Mouse (Mus musculus) naive thymus-derived CD4-positive, alpha-beta T cell, adult 2 months (primary cell): ENCODE results near the gene Dnah17.
A peak's percentile ranks its signal among the peaks of the same experiment; 100 is the strongest.

ENCODE experiments used
- DNase-seq: peaks from one replicate; pipeline ENCODE4 v3.0.0-alpha.2; 2011; ENCODE audit warnings: low read depth

The Dnah17 gene

DNA sequence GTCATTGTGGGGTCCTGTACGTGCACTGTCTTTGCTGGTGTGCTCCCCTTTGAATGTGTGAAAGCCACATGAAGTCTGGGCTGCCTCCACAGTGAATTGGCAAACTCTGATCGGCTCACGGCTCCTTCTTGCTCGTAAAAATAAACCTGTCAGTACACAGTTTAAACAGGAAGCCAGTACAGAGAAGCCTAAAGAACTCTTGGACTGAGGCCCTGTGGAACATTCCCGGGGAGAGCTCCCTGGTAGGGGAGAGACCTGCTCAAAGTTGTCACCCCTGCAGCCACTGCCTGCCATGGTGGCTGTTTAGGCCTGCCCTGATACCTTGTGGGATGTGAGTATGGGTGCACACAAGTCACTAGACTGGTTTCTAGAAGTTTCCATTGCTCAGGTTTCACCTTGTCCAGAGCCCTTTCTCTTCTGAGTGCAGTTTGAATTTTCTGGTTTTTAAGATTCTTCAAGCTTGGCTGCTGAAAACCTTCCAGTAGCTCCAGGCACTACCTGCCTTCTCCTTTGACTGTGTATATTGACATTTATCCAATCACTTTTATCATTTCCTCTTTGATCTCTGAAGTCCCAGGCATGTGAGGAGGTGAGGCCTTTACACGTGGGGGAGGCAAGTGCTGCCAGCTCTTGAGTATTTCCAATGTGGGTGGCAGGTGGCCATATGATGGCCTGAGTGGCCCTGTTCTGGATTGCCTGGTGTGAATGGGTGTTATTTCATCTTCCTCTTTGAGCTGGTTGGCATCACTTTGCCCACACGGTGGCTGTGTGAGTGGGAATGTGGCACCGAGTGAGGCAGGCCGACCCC lies 136.0 kb downstream of the Dnah17 start:
- DNase-seq, result no peak

DNA sequence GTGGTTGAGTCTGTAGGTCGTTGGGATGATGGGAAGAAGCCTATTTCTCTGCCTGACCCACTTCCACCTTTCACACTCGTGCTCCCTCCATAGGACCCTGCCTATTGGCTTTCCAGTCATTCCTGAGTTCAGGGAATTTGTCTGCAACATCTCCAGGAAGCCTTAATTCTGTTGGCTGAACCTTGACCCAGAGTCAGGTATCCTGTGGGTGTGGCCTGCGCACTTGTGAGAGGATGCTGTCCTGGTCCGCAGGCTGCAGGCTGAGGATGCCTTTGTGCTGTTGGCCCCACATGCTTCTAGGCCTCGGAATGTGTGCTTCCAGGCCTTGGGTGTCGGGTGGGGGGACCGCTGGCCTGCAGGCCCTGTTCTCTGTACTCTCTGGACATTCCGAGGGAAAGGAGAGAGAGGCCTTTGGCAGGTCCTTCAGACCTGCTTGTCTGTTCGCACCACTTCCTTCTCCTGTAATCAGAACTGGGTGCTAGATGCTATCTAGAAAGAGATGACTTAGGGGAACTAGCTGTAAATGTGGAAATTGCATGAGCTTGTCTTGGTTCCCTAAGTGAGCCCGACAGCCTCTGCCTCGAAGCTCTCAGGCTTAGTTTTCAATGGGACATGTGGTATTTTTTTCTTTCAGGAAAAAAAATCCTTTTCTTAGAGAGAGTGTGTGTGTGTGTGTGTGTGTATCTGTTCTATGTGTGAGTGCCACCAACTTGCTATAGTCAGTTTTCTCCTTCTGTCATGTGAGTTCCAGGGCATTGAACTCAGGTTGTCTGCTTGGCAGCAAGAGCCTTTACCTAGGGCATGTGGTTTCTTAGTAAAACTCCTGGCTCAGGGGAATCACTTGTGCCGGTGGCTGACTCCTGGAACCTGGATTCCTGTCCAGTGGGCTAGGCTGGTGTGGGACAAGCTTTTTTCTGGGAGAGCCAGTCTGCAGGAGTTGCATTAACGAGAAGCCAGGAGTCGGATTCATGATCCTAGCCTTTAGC lies 137.0 kb downstream of the Dnah17 start:
- DNase-seq, result no peak

DNA sequence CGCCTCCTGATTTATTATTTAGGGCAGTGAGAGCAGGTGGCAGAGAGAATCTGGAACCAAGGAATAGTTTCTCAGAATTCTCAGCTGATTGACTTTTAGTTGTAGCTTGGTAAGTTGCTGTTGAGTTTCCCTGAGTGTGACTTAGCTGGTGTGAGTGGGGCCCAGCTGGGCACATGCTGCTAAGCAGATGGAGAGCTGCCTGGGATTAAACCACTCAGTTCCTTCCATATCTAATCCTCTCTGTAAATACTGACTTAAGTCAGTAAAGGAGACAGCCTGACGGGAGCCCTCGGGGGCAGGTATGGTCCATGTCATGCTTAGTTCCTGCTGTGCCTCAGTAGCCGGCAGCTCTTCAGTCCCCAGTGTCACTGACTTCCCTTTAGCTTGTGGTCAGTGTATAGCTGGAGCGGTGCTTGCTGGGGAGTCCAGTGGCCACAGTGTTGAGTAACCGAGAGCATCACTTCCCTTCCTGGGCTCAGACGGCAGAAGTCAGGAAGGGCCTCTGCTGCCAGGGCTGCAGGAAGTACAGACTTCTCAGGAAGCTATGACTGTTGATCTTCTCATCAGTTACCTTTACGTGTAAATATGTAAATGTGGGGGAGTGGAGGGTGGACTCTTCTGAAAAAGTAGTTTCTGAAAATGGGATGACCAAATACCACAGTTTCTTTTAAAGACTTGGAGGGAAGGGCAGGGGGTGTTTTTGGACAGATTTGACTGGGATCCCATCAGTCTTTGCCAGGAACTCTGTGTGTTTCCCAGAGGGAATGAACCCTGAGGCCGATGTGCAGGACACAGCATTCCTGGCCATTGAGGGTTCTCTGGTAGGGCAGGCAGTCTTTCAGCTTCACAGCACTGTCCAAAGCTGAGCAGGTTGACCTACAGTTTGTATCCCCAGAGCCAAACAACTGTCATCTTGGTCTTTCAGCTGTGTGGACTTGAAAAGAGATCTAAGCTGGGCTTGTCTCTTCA lies 138.6 kb downstream of the Dnah17 start:
- peak; percentile 48 for DNase-seq

DNA sequence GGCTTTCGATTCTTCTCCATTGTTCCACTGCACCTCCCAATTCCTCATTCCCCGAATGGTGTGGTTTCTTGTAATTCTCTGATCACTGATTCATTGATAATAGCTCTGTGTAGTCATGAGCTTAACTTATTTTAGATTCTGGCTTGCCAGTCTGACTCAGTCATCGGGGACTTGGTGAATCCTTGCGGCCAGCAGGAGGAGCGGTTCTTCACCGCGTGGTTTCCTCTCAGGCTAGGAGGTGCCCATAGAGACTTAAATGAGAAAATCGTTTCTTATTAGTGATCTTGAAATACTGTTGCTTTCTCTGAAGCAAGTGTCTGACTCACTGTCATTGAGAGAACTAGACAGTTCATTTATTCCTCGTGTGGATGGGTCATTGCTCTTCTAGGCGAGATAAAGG lies 140.5 kb downstream of the Dnah17 start:
- DNase-seq, result peak; percentile 65

DNA sequence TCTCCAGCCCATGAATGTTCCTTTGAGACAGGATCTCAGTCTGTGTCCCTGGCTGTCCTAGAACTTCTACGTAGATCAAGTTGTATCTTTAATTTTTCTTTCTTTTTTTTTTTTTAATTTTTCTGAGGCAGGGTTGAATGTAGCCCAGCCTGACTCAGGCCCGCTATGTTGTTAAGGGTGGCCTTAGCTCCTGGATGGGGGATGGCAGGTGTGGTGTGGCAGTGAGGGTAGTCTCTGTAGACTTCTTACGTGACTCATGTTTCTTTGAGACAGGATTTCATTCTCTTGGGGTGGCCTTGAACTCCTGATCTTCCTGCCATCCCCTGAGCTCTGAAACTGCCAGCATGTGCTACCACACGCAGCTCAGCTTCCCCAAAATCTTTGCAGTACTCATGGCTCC lies 141.2 kb downstream of the Dnah17 start:
- no peak for DNase-seq

DNA sequence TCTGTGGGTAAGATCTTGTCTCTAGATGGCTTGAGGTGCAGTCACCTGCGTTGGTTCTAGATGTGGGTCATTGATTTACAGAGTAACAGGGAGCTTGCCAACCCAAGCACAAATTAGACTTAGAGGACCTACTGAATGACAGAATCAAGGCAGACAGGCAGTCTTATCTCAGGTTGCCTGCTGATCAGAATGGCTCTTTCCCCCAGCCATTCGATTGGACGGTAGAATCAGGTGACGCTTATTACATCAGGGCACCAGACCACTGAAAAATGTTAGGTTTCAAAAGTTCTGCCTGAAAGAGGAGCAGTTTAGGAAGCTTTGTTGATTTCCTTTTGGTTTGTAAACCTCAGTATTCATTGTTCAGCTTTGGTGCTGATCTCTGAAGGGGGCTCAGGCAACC lies 142.5 kb downstream of the Dnah17 start:
- no peak for DNase-seq

DNA sequence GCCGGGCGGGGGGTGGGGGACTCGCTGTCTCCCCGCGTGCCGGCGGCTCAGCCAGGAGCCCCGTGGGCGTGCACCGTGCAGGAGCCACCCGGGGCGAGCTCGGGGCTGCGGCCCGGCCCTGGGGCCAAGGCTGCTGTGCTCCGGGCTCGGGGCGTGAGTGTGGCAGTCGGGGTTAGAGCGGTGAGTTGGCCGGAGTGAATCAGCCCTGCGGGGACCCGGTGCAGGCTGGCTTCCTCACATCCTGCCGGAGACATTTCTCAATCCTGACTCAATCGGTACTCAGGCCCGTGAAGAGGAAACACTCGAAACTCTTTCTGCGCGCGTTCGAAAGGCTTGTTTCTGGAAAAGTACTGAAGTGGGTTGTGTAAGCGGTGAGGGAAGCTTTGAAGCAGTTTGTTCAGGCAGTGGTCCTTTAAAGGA lies 143.4 kb downstream of the Dnah17 start:
- DNase-seq, result no peak

DNA sequence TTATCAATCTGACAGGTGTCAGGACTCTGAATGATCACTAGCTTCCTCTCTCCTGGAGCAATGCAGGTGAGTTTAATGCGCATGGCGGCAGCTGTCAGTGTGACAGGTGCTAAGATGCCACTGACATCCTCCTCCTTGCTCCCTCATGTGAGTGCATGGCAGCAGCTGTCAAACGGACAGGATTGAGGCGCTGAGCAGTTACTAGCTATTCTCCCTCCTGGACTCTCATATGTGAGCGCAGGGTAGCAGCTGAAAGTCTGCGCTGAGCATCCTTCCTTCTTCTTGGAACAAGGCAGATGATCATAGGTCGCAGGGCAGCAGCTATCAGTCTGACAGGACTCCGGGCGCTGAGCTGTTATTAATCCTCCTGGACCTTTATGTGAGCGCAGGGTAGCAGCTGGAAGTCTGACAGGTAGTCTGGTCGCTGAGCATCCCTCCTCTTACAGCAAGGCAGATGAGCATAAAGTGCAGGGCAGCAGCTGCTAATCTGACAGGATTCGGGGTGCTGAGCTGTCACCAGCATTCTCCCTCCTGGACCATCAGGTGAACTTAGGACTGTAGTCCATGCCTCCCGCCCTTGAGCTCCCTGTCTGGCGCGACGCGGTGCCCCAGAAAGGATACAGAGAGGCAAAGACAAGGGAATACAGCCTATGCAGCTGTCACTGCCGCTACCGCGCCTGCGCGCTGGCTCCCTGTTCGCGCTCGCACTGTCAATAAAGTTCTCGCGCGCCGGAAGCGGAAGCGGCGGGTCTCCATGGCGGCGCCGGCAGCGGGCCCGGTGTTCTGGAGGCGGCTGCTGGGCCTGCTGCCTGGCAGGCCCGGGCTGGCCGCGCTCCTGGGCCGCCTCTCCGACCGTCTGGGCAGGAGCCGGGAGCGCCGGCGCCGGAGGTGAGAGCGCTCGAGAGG lies 144.1 kb downstream of the Dnah17 start, which contains the start of gene Pgs1:
Pgs1 (plus strand) TSS at position 167 of the 906 bp plus-strand sequence.
- DNase-seq, result peak; percentile 94

DNA sequence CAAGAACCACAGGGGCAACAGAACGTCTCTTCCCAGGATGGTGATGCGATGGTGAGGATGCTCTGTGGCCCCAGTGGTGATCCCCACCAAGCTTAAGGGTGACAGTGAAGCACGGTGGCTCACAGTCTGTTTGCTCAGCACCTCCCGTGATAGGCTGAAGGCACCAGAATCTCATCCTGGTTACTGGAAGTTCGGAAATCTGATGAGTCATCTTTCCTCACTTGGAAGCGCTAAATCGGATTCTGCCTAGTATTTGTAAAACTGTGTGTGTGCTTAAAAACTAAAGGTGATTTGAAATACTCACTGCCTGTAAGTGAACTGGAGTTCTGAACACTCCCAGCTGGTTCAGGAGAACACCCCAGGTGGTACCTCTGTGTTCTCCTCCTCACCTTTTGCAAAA lies 146.7 kb downstream of the Dnah17 start:
- DNase-seq, result no peak

DNA sequence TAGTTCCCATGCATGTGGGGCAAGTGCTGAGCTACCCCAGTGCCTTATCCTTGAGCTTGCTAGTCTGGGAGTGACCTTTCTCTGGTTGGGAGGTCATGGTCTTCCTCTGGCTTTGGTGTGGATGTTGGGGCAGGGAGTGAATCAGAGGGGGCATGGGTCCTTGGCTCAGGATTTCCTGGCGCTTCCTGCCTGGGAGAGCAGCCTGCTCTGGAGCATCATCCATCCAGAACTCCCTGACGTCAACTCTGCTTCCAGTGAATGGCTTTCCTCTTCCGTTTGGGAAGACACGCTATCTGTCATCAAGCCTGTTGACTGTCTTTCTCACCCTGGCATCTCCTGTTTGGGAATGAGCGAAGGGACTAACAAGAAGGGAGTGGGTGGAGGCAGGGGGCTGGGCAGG lies 148.0 kb downstream of the Dnah17 start:
- DNase-seq, result no peak

DNA sequence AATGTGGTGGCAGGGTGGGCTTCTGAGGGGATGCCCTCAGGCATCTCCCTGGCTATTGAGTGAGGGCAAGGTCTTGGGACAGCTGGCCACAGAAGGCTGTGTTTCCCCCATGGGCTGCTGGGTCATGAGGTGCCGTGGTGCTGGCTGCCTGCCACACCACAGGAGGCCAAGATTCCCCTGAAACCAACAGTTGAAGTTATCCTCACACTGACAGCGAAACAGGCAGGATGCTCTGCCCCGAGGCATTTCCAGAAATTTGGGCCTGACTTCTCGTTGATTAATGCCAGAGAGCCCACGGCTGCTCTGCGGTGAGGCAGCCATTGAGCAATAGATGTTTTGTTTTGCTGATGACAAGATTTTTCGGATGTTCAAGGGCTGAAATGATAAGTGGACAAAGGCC lies 151.0 kb downstream of the Dnah17 start:
- DNase-seq, result no peak

DNA sequence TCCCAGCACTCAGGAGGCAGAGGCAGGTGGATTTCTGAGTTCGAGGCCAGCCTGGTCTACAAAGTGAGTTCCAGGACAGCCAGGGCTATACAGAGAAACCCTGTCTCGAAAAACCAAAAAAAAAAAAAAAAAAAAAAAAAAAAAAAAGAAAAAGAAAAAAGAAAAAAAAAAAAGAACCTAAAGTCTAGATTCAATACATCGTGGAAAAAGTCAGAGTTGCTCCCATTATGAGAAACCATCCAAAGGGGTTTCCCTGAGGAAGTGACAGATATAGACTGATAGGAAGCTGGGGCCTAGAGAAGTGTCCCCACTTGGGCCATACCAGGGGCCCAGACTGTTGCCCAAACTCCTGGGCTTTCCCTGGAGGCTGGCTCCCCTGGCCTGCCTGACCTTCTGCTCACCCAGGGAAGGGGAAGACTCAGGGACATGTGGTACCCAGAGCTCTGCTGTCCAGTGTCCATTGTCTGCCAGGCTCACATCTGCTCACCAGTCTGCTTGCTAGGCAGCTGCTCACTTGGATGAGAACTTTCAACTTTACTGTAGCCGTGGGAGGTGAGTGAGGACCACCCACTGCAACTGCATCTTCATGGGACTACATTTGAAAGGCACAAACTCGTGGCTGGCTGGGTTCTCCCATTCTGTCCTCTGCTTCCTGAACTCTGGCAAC lies 152.6 kb downstream of the Dnah17 start:
- no peak for DNase-seq

DNA sequence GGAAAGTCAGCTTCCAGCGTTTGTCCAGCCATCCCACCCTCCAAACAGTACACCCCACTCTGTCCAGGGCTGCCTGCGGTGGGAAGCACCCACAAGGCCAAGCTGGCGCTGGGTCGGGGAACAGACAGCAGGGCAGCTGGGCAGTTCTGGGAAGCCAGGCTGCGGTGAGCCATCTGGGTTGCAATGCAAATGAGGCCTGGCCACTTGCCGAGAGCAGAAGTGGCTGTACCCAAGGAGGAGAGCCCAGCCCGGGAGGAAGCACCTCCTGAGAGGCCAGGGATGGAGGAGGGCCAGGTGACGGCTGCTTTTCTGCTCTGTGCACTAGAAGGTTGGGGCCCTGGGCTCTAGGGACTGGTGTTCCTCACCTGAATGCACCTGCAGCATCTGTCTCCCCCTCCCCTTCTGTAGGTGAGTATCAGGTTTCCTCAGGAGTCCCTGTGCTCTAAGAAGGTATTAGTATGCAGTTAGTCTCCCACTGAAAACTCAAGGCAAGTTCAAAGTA lies 154.3 kb downstream of the Dnah17 start:
- no peak for DNase-seq

DNA sequence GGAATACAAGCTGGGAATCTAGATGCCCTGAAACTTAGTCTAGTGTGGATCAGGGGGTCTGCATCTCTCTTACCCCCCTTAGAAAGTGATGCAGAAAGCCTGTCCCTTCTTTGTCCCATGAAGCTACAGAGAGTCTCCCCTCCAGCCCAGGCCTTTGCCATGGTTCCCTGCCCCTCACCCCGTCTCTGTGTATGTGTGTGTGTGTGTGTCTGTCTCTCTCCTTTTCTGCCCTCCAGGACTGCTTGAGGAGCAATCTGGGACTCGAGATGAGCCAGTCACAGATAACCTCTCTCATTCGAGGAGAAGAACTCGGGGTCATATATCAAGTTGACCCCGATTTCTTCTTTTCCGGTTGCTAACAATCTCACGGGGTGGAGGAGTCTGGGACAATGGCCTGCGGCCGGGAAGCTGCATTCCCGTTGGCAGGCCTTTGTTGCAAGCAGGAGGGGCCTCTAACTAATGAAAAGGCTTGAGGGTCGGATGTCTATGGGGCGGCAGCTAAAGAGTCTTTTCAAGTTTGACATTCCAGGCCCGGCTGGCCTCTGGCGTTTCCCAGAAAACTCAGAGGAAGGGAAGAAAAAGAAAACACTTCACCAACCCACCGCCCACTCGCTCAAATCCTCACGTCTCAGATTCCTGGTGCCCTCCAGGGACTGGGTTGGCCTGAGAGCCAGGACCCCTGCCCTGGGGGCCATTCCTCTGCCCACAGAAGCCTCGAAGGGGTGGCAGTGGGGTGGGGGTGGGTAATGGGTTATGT lies 155.0 kb downstream of the Dnah17 start:
- DNase-seq, result no peak

DNA sequence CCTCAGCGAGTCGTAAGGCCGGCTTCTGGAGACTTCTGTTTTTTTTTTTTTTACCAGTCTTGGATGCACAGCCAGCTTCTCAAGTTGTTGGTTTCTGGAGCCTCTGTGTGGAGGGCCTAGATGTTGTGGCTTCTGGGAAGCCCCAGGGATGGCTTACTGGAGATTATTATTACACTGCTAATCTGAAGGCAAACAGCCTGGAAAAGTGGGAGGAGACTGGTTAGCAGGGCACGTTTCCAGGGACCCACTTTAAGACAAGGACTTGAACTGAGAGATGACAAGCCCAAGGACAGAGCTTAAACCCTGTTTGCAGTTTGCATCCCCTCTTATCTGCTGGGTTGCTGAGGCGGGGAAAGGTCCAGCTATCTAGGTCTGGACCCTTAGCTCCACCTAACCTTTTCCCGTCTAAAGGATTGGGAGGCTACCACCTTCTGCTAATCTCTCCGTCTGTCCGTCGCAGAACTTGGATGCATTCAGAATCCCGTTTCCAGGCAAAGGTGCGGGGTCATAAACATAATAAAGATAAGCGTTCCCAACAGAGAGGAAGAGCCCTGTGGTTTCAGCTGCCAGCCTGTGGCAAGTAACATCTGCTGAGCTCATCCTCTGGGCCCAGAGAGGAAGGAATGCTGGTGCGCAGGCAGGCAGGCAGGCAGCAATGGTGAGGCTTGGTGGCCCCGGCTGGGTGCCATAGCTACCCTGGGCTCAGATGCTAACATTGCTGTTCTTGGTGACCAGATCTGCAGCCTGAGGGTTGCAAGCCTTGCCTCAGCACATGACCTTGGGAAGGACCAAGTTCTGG lies 155.9 kb downstream of the Dnah17 start:
- no peak for DNase-seq

DNA sequence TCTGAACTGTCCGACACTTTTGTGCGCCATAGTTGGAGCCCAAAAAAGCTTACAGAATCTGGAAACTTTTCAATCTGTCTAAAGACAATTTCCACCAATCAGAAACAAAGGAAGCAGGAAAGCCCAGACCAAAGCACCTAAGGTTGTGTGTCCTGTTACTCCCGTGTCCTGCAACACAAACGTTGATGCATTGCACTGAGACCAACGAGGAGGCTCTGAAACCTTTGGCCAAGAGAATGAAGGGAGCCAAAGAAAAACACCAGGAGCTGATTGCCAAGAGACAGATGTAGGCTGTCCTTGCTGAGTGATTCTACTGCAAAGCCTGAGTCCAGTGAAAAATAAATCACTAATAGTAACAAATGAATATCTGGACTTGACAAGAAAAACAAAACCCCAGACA lies 156.9 kb downstream of the Dnah17 start:
- no peak for DNase-seq

DNA sequence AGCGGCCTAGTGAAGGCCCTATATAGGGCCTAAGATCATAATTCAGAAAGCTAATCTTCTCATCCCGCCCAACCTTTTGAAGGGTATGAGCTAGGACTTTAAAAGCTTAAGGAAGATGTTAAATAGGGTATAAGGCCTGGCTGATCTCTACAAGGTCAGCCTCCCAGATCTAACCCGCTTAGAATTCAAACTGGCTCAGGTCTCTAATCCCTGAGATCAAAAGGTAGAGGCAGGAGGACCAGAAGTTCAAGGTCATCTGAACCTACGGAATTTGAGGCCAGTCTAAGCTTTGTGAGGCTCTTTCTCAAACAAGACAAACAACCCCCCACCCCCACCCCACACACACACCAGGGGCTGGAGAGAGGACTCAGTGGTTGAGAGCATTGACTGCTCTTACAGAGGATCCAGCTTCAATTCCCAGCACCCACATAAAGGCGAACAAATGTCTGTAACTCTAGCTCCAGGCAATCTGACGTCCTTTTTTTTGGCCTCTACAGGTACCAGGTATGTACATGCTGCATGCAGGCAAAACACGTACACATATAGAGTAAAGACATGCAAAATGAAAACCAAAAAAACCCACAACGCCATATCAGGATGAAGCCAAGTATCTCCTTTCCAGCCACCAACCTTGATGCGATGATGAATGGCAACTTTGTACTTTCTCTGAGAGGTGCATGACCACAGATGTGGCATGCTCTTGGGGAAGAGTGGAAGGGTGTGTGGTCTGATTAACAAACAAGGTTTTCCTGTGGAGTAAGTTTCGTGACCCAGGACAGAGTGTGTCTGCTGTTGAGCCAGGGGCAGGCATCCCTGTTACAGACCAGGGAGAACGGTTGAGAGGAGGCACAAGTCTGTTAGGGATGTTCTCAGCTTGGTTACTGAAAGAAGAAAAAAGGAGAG lies 157.5 kb downstream of the Dnah17 start:
- DNase-seq, result no peak
